Mouse (Mus musculus): ENCODE measurements around the gene 1700020N15Rik. TPM values are rescaled to one million over a fixed set of nuclear protein-coding genes. Genes with fewer than 3 reads are reported as not detected.
"Not testable (repeated sequence)": the region's sequence is repeated elsewhere in the genome, so short reads cannot be mapped to it uniquely, and the experiment has no call there.

The 1700020N15Rik gene
- not detected in 2 replicates for polyA plus RNA-seq (2015; fragmentation: Nextera tagmentation; extraction: Ambion mirVana)

- ATAC-seq (ENCODE audit: low FRiP score); H3K36me3 ChIP-seq; H3K9me3 ChIP-seq; H3K27ac ChIP-seq; H3K27me3 ChIP-seq; H3K4me3 ChIP-seq; H3K4me2 ChIP-seq; H3K4me1 ChIP-seq (replicated peaks); H3K9ac ChIP-seq: not testable (repeated sequence)
- WGBS, result 82% methylated on average over 5 of the region's 5 CpGs
Measured at GRCm38 (mm10) chrX:69945000-69945399, at the start of gene 1700020N15Rik. TSS of gene 1700020N15Rik (plus strand) at chrX:69945300.

GRCm38 (mm10) chrX:69976790-69977579 is 31.9 kb downstream of the 1700020N15Rik start:
- Histone ChIP-seq H3K4me2 (no peak overlapping the region), H3K9ac (no peak overlapping the region), H3K36me3 (no peaks in the 10 kb centered on the region), H3K4me3 (no peak overlapping the region), H3K4me1 (replicated peaks) (no peaks in the 10 kb centered on the region), H3K9me3 (no peaks in the 10 kb centered on the region), H3K27ac (no peak overlapping the region), H3K27me3 (no peaks in the 10 kb centered on the region)
- ATAC-seq (ENCODE audit: low FRiP score), result no peak; the same call in 1 of the 2 replicates
- 52% methylated on average over 2 of the region's 2 CpGs for WGBS

All from hindbrain, embryonic 13.5 days (tissue).